Mouse (Mus musculus) forebrain, embryonic 11.5 days (tissue): ENCODE results near the gene Gap43. TPM values are rescaled to one million over a fixed set of nuclear protein-coding genes. Genes with fewer than 3 reads are reported as not detected.

Experiments used
- ATAC-seq: fragments of 200-750 bp; cut with Nextera tagmentation; replicated peaks from 2 replicates; pipeline ENCODE4 v1.8.0; 2017; ENCODE audit warnings: moderate TSS enrichment; ENCODE audit not compliant: low FRiP score
- DNase-seq: peaks from one replicate; pipeline ENCODE4 v3.0.0-alpha.2; 2017; ENCODE audit warnings: low spot score
- H3K27ac ChIP-seq: fragments of 300-500 bp; sonication (generic); 2 replicates; pipeline ENCODE4 v1.5.1; 2014; ENCODE audit warnings: low read depth, low read length
- H3K27me3 ChIP-seq: fragments of 300-500 bp; sonication (generic); 2 replicates; pipeline ENCODE4 v1.6.1; 2014; ENCODE audit warnings: mild to moderate bottlenecking, low read length, mixed read lengths; ENCODE audit not compliant: control insufficient read depth, insufficient read depth
- H3K36me3 ChIP-seq: fragments of 300-500 bp; sonication (generic); 2 replicates; pipeline ENCODE4 v1.6.1; 2014; ENCODE audit warnings: mild to moderate bottlenecking, low read length, moderate library complexity, mixed read lengths; ENCODE audit not compliant: control insufficient read depth, insufficient read depth
- H3K4me1 ChIP-seq: fragments of 300-500 bp; sonication (generic); replicated peaks from 2 replicates; pipeline ENCODE4 v1.6.1; 2014; ENCODE audit warnings: low read length, mixed read lengths; ENCODE audit not compliant: control insufficient read depth, insufficient read depth
- H3K4me2 ChIP-seq: fragments of 300-500 bp; sonication (generic); 2 replicates; pipeline ENCODE4 v1.6.1; 2014; ENCODE audit warnings: low read depth, mild to moderate bottlenecking, low read length, moderate library complexity, mixed read lengths; ENCODE audit not compliant: severe bottlenecking
- H3K4me3 ChIP-seq: fragments of 300-500 bp; sonication (generic); 2 replicates; pipeline ENCODE4 v1.5.1; 2014; ENCODE audit warnings: low read depth, low read length
- H3K9ac ChIP-seq: fragments of 300-500 bp; sonication (generic); 2 replicates; pipeline ENCODE4 v1.6.1; 2014; ENCODE audit warnings: low read length
- H3K9me3 ChIP-seq: fragments of 300-500 bp; sonication (generic); 2 replicates; pipeline ENCODE4 v1.6.1; 2016; ENCODE audit warnings: low read length, mixed read lengths; ENCODE audit not compliant: control insufficient read depth
- WGBS: fragments of 180-500 bp; shearing (Covaris S2); extraction: QIAGEN DNeasy Blood & Tissue Kit; methylation state at CpG from one replicate; pipeline ENCODE4 v1.1.7; 2014; 5-methylcytosine and 5-hydroxymethylcytosine counted together
- polyA plus RNA-seq: library from polyadenylated mRNA; unstranded; fragments of >200 nt; fragmentation: Nextera tagmentation; extraction: Ambion mirVana; gene quantifications from 2 replicates; pipeline ENCODE4 v1.2.1, GENCODE M21; 2014

Gene Gap43
- polyA plus RNA-seq, 1 experiment from 2014 or later = 106 TPM

DNA sequence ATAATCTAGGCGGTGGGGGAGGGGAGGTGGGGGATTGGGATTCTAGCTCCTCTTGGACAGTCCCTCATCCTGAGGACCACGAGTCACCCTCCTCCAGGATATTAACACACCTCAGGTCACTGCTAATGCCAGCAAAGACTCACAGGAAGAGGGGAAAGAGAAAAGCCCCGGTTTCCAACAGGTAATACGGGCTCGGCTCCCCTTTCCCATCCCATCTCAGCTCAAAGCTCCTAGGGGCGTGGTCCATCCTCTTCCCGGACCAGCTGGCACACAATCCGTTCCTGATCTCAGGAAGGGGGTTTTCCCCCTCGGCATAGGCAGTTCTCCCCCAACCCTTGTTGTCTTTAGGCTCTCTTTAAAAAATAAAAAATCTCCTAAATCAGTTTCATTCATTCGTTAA lies 939 bp downstream of the Gap43 start:
- Histone ChIP-seq H3K27me3 (no peaks in the 10 kb centered on the region), H3K36me3 (no peaks in the 10 kb centered on the region), H3K9me3 (no peaks in the 10 kb centered on the region), H3K4me3 (peak overlapping the region; percentile 43), H3K4me2 (peak overlapping the region; percentile 69), H3K9ac (peak overlapping the region; percentile 57; the same call in 1 of the 2 replicates), H3K4me1 (peaks cover 5% of the 10 kb centered on the region; the same call in 1 of the 2 replicates), H3K27ac (0 out of 2 replicates have a peak overlapping the region, but pooled peaks have one; percentile 18)
- 1% methylated on average over 10 of the region's 10 CpGs for WGBS
- DNase-seq (peak; percentile 54), ATAC-seq (peak; percentile 35; the same call in 1 of the 2 replicates)

DNA sequence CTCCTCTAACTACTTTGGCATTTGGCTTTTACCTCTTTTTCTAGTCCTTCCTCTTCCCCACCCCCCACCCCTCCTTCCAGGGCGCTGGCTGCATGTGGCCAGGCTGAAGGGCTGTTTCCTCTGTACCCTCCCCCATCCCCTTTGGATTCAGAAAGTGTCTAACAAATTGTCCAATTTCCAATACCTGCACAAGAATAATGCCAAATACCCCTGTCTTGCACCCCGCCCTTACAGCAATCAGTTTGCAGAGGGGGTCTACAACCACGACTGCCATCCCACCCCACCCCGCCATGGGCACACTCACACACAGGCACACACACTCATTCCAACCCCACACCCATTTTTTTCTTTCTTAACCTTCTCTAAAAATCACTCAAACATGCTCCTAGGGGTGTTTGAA lies 1.5 kb downstream of the Gap43 start:
- Histone ChIP-seq H3K27me3 (no peaks in the 10 kb centered on the region), H3K9ac (peak overlapping the region; percentile 57; the same call in 1 of the 2 replicates), H3K27ac (no peak overlapping the region), H3K36me3 (no peaks in the 10 kb centered on the region), H3K4me2 (peak overlapping the region; percentile 69), H3K4me1 (peaks cover 5% of the 10 kb centered on the region; the same call in 1 of the 2 replicates), H3K4me3 (peak overlapping the region; percentile 43), H3K9me3 (no peaks in the 10 kb centered on the region)
- no peak for DNase-seq
- 9% methylated on average over 4 of the region's 4 CpGs for WGBS
- ATAC-seq = peak; percentile 39; the same call in 1 of the 2 replicates

DNA sequence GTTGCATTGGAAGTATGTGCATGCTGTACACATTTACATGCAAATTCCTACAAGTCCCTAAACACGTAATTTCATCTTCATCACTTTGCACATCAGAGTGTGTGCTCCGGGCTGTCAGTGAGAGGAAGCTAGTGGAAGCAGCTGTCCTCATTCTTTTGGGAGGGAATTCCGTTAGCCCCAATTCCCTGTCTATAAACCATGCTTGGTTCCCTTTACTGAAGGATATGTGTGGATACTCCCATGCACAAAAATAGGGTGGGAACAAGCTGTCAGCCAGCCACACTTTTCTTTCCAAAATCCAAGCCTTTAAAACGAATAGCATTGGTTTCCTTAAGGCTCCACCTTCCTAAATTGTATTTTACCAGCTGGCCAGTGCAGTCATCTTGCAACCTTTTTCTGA lies 2.1 kb downstream of the Gap43 start:
- WGBS = 41% methylated on average over 4 of the region's 4 CpGs

DNA sequence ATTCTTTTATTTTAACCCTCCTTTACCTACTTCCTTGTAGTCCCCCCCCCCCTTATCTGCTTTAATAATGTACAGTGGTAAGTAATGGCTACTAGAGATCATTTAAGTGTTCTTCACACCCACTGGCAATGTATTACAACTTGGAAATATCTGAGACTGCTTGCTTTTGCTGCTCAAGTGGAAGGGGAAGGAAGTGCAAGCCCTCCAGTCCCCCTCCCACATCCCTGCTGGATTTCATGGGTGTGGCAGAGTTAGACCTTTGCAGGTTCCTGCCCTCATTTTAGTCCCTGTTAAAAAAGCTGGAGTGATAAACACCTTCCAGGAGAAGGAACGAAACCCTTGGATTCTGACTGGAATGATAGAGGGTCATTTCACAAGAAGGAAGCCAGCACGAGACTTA lies 2.8 kb downstream of the Gap43 start:
- ATAC-seq = no peak
- no peaks in the 10 kb centered on the region for H3K9me3 ChIP-seq
- H3K4me3 ChIP-seq = no peak overlapping the region
- DNase-seq = no peak
- no peaks in the 10 kb centered on the region for H3K27me3 ChIP-seq
- peaks cover 5% of the 10 kb centered on the region; the same call in 1 of the 2 replicates for H3K4me1 ChIP-seq
- 60% methylated on average over 2 of the region's 2 CpGs for WGBS
- H3K4me2 ChIP-seq = no peak overlapping the region
- no peak overlapping the region for H3K9ac ChIP-seq
- no peaks in the 10 kb centered on the region for H3K36me3 ChIP-seq
- no peak overlapping the region for H3K27ac ChIP-seq

More for the DNA sequence above, 2.1 kb downstream of the Gap43 start:
- no peaks in the 10 kb centered on the region for H3K9me3 ChIP-seq
- no peaks in the 10 kb centered on the region for H3K36me3 ChIP-seq
- no peak for DNase-seq
- ATAC-seq = no peak
- no peak overlapping the region for H3K27ac ChIP-seq
- no peak overlapping the region for H3K9ac ChIP-seq
- no peak overlapping the region; the same call in 1 of the 2 replicates for H3K4me3 ChIP-seq
- H3K4me2 ChIP-seq = peak overlapping the region; percentile 69; the same call in 1 of the 2 replicates
- no peaks in the 10 kb centered on the region for H3K27me3 ChIP-seq
- peaks cover 5% of the 10 kb centered on the region; the same call in 1 of the 2 replicates for H3K4me1 ChIP-seq

DNA sequence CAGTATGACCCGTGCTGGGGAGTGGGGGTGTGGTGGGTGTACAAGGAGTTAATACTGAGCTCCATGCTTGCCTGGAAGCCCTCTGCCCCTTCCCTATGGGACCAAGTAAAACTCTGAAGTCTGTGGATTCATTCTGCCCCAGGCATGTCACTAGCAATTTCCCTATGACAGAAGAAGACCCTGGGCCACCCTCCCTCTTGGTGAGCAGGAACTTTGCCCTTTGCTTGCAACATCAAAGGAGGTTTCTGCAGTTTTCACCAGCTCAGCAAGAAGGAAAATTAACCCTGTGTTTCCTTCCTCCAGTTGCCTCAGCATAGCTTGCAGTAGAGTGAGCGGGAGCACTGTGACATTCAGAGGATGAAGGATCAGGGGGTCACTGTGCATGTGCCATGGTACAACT lies 3.8 kb downstream of the Gap43 start:
- Histone ChIP-seq H3K9ac (no peak overlapping the region), H3K36me3 (no peaks in the 10 kb centered on the region), H3K4me1 (peaks cover 5% of the 10 kb centered on the region; the same call in 1 of the 2 replicates), H3K4me3 (no peak overlapping the region), H3K27ac (no peak overlapping the region), H3K4me2 (no peak overlapping the region), H3K27me3 (no peaks in the 10 kb centered on the region), H3K9me3 (no peaks in the 10 kb centered on the region)
- 33% methylated on average over 2 of the region's 2 CpGs for WGBS
- ATAC-seq (no peak), DNase-seq (peak; percentile 52)

- Histone ChIP-seq H3K4me1 (no peaks in the 10 kb centered on the region), H3K27ac (no peak overlapping the region), H3K9ac (no peak overlapping the region), H3K9me3 (no peaks in the 10 kb centered on the region), H3K4me3 (no peak overlapping the region), H3K4me2 (no peak overlapping the region), H3K27me3 (no peaks in the 10 kb centered on the region), H3K36me3 (no peaks in the 10 kb centered on the region)
- 47% methylated on average over 4 of the region's 4 CpGs for WGBS
- ATAC-seq = no peak
- no peak for DNase-seq
These were observed 8.1 kb downstream of the Gap43 start for GRCm38 (mm10) chr16:42332321-42332720.

DNA sequence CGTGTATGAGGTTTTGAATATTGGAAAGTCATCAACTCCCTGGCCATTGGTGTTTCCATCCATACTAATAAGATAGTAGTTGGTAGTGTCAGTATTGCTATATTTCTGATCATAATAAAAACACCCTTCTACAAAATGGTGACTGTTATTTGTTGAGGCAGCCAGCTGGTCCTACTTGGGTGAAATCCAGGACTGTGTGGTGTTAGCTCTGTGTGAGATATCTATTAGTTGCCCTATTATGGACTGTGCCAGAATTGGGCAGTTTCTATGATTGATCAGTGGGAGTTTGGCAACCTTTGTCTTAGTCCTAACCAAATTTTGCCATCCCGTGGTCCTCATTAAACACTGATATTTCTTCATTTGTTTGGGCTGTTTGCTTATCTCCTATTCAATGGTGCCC lies 14.3 kb downstream of the Gap43 start:
- Histone ChIP-seq H3K9ac (no peak overlapping the region), H3K27me3 (no peaks in the 10 kb centered on the region), H3K4me1 (no peaks in the 10 kb centered on the region), H3K4me2 (no peak overlapping the region), H3K36me3 (no peaks in the 10 kb centered on the region), H3K27ac (no peak overlapping the region), H3K4me3 (no peak overlapping the region), H3K9me3 (no peaks in the 10 kb centered on the region)
- ATAC-seq (no peak), DNase-seq (no peak)
- 92% methylated on average over 2 of the region's 2 CpGs for WGBS

GRCm38 (mm10) chr16:42325536-42325935 lies 14.9 kb downstream of the Gap43 start:
- Histone ChIP-seq H3K36me3 (no peaks in the 10 kb centered on the region), H3K4me1 (no peaks in the 10 kb centered on the region), H3K4me2 (no peak overlapping the region), H3K4me3 (no peak overlapping the region), H3K27ac (no peak overlapping the region), H3K9me3 (no peaks in the 10 kb centered on the region), H3K9ac (no peak overlapping the region), H3K27me3 (no peaks in the 10 kb centered on the region)
- ATAC-seq (no peak), DNase-seq (no peak)

GRCm38 (mm10) chr16:42319831-42320230 lies 20.6 kb downstream of the Gap43 start:
- Histone ChIP-seq H3K36me3 (no peaks in the 10 kb centered on the region), H3K27ac (no peak overlapping the region), H3K4me1 (no peaks in the 10 kb centered on the region), H3K27me3 (no peaks in the 10 kb centered on the region), H3K4me2 (no peak overlapping the region), H3K4me3 (no peak overlapping the region), H3K9ac (no peak overlapping the region), H3K9me3 (no peaks in the 10 kb centered on the region)
- no peak for ATAC-seq
- no peak for DNase-seq
